25 mouse cellular contexts compared by ENCODE assay signal in genomic region chr8:78423937-78424336, GRCm38 (mm10). TPM values are rescaled to one million over a fixed set of nuclear protein-coding genes. Genes with fewer than 3 reads are reported as not detected.
"Had no signal": no experiment of that assay in that cellular context is flagged by ENCODE, and none has a peak within 500 bp of the region (broad histone marks: within the 10 kb centered on the region; RNA-seq: fewer than 3 reads in every experiment).

No protein-coding gene starts in this region.

- H3K27ac ChIP-seq: midbrain, embryonic 10.5 days; neural tube, embryonic 13.5 days; neural tube, embryonic 15.5 days had no signal

- DNase-seq: lung, adult 18-20 months; lung, embryonic 14.5 days; lung, postnatal 10 days; lung, postnatal 4 days; midbrain, embryonic 14.5 days; retina, postnatal 1 day; right cerebral cortex, adult 18-20 months; right cerebral cortex, postnatal 25 days; right cerebral cortex, postnatal 4 days; spleen, adult 18-20 months; thymus, adult 18-20 months; thymus, postnatal 14 days; thymus, postnatal 36 days had no signal

- H3K4me3 ChIP-seq: midbrain, embryonic 10.5 days; myocyte; neural tube, embryonic 13.5 days; neural tube, embryonic 15.5 days had no signal

- H3K9ac ChIP-seq: lung, embryonic 14.5 days; neural tube, embryonic 13.5 days; neural tube, embryonic 15.5 days had no signal

- H3K36me3 ChIP-seq: midbrain, embryonic 10.5 days; neural tube, embryonic 13.5 days; neural tube, embryonic 15.5 days had no signal

- H3K9me3 ChIP-seq: midbrain, embryonic 10.5 days; neural tube, embryonic 13.5 days; neural tube, embryonic 15.5 days had no signal

RNA-seq across cellular contexts. Expression of gene Pou4f2, which starts 12.5 kb away (rescaled TPM):
- total RNA-seq: megakaryocyte, adult 5-6 weeks; megakaryocyte-erythroid progenitor cell, adult 5-6 weeks had no signal
- polyA plus RNA-seq: liver, embryonic 16.5 days; lung, embryonic 14.5 days; lung, embryonic 16.5 days; myocyte; small intestine, adult 2 months; stomach, embryonic 14.5 days; stomach, embryonic 16.5 days; thymus, postnatal 0 days had no signal
